Mouse (Mus musculus) liver, embryonic 14.5 days (tissue): ENCODE measurements at regions not wholly inside any gene's neighbourhood (a gene's known extent, or its start where the extent isn't known, plus 50 kb on each side); places are given as distances from the start of the nearest gene placed in this dataset.

Source experiments
- CTCF ChIP-seq: IDR thresholded peaks from 2 replicates; pipeline ENCODE4 v1.5.1; 2016; ENCODE audit warnings: antibody characterized with exemption, low read depth, control low read depth
- EP300 ChIP-seq: IDR thresholded peaks from 2 replicates; pipeline ENCODE4 v1.6.1; 2016; ENCODE audit warnings: antibody characterized with exemption, low read depth

DNA sequence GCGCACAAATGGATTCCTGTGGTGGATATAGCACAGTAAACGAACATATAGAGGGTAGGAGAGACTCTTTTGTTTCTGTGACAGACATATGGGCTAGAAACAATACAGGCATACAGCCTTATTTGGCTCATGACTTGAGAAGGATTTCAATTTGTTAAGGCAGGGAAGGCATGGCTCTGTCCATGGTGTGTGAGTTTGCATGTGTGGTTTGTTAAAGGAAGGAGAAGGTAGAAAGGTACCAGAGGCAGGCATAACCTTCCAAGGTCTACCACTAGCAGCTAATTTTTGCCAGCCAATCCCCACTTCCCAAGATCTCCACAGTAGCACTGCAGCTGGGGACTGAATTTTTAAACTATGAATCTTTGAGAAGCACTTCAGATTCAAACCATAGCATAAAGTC, 176.5 kb upstream of the Klf4 start:
- TF ChIP-seq CTCF (no peak), EP300 (no peak)
